Mouse (Mus musculus): ENCODE data around the gene Dph3. TPM values are rescaled to one million over a fixed set of nuclear protein-coding genes. Genes with fewer than 3 reads are reported as not detected.
"Not testable (repeated sequence)": the region's sequence is repeated elsewhere in the genome, so short reads cannot be mapped to it uniquely, and the experiment has no call there.

Dph3 gene
- polyA plus RNA-seq, 1 experiment, result 43.6 TPM

- TF ChIP-seq CTCF (IDR thresholded peaks at IDR 0.05; ENCODE audit: borderline replicate concordance, extremely low read depth, insufficient read depth, insufficient read length), result no peak
- DNase-seq (ENCODE audit: low read depth), result no peak
Measured at GRCm38 (mm10) chr14:32098951-32099350, 13.4 kb upstream of the Dph3 start.

GRCm38 (mm10) chr14:32097691-32098090 lies 12.2 kb upstream of the Dph3 start:
- TF ChIP-seq POLR2A (IDR thresholded peaks at IDR 0.05; ENCODE audit: borderline replicate concordance, extremely low read depth, insufficient read depth, insufficient read length, poor library complexity, severe bottlenecking) (no peak), CTCF (IDR thresholded peaks at IDR 0.05; ENCODE audit: borderline replicate concordance, extremely low read depth, insufficient read depth, insufficient read length) (no peak)
- no peak for DNase-seq (ENCODE audit: low read depth)

DNA sequence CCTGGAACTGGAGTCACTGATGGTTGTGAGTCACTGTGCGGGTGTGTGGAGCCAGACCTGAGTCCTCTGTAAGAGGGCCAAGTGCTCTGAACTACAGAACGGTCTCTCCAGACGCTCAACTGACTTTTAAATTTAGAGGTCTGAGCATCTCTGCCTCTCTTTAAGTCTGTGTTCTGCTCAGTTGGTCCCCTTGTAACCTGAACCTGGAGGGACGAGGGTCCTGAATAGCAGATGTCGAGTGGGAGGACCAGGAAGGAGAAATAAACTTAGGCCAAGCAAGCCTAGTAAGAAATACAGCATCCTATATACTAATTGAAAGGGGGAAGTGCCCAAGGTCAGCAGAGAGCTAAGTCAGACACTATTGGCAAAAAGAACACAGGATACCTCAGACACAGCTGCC lies 11.2 kb upstream of the Dph3 start:
- no peak for TF ChIP-seq POLR2A (IDR thresholded peaks at IDR 0.05; ENCODE audit: borderline replicate concordance, extremely low read depth, insufficient read depth, insufficient read length, poor library complexity, severe bottlenecking)
- TF ChIP-seq CTCF (IDR thresholded peaks at IDR 0.05; ENCODE audit: borderline replicate concordance, extremely low read depth, insufficient read depth, insufficient read length), result no peak
- DNase-seq (ENCODE audit: low read depth), result no peak

GRCm38 (mm10) chr14:32095646-32096045 lies 10.1 kb upstream of the Dph3 start:
- no peak for DNase-seq (ENCODE audit: low read depth)
- TF ChIP-seq POLR2A (IDR thresholded peaks at IDR 0.05; ENCODE audit: borderline replicate concordance, extremely low read depth, insufficient read depth, insufficient read length, poor library complexity, severe bottlenecking) (no peak), CTCF (IDR thresholded peaks at IDR 0.05; ENCODE audit: borderline replicate concordance, extremely low read depth, insufficient read depth, insufficient read length) (no peak)

GRCm38 (mm10) chr14:32093500-32094117 lies 8.1 kb upstream of the Dph3 start:
- TF ChIP-seq POLR2A (IDR thresholded peaks at IDR 0.05; ENCODE audit: borderline replicate concordance, extremely low read depth, insufficient read depth, insufficient read length, poor library complexity, severe bottlenecking), result no peak
- no peak for TF ChIP-seq CTCF (IDR thresholded peaks at IDR 0.05; ENCODE audit: borderline replicate concordance, extremely low read depth, insufficient read depth, insufficient read length)
- no peak for DNase-seq (ENCODE audit: low read depth)

DNA sequence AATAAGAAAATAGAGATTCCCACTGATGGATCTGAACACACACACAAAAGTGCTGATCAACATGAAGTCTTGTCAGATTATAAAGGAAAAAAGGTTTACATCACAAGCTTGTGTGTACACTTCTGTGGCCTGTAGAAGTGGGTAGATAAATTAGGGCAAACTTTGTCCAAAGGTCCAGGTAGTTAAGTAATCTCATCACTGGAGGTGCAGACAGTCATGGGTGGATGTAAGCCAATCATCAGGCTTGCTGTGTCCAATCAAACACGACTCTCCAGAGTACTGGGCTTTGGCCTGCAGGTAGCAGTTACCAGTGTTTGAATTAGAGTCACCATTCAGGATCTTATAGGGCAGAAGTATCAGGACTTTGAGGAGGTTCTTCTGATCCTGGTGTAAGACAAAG lies 7.5 kb upstream of the Dph3 start:
- DNase-seq (ENCODE audit: low read depth), result no peak

DNA sequence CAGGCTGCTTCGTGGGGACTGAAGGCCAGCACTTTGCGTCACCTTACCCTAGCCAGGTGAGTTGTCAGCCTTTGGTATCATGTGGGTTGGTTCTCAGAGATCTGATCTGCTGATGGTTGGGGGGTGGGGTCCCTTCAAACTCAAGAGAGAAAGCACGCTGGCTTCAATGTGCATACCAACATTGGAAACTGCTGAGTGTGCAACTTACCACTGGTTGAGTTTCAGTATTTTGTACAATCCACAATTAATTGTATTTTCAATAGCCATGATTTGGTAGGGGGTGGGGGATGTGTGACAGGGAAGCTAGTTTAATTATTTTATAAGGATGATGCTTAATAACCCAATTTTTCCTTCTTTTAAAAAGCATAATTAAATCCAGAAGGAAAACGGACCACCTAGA lies 6.2 kb upstream of the Dph3 start:
- no peak for DNase-seq (ENCODE audit: low read depth)

More for the DNA sequence above, 7.5 kb upstream of the Dph3 start:
- TF ChIP-seq POLR2A (IDR thresholded peaks at IDR 0.05; ENCODE audit: borderline replicate concordance, extremely low read depth, insufficient read depth, insufficient read length, poor library complexity, severe bottlenecking), result no peak
- TF ChIP-seq CTCF (IDR thresholded peaks at IDR 0.05; ENCODE audit: borderline replicate concordance, extremely low read depth, insufficient read depth, insufficient read length), result no peak

DNA sequence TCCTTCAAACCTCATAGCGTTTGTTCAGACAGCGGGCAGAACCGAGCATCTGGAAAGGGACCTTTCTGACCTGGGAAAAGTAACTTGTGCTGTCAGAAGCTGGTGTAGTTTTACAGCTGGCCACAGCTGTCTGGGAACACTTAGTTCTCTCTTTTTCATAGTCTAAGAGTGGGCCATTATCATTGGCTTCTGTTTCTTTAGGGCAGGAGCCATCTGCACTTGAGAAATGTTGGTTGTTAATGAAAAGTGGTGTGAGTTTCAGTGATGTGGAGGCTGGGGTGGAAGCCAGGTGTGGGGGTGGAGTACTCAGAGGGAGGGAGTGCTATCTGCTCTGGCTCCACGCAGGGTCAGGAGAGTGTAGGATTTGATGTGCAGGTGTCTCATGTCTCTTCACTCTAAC lies 5.6 kb upstream of the Dph3 start:
- no peak for DNase-seq (ENCODE audit: low read depth)
- no peak for TF ChIP-seq CTCF (IDR thresholded peaks at IDR 0.05; ENCODE audit: borderline replicate concordance, extremely low read depth, insufficient read depth, insufficient read length)
- no peak for TF ChIP-seq POLR2A (IDR thresholded peaks at IDR 0.05; ENCODE audit: borderline replicate concordance, extremely low read depth, insufficient read depth, insufficient read length, poor library complexity, severe bottlenecking)

More for the DNA sequence above, 6.2 kb upstream of the Dph3 start:
- no peak for TF ChIP-seq POLR2A (IDR thresholded peaks at IDR 0.05; ENCODE audit: borderline replicate concordance, extremely low read depth, insufficient read depth, insufficient read length, poor library complexity, severe bottlenecking)

- DNase-seq (ENCODE audit: low read depth), result not testable (repeated sequence)
Measured at GRCm38 (mm10) chr14:32087584-32088248, 2.2 kb upstream of the Dph3 start.

- peak; percentile 12 for DNase-seq (ENCODE audit: low read depth)
- no peak for TF ChIP-seq POLR2A (IDR thresholded peaks at IDR 0.05; ENCODE audit: borderline replicate concordance, extremely low read depth, insufficient read depth, insufficient read length, poor library complexity, severe bottlenecking)
- no peak for TF ChIP-seq CTCF (IDR thresholded peaks at IDR 0.05; ENCODE audit: borderline replicate concordance, extremely low read depth, insufficient read depth, insufficient read length)
Measured at GRCm38 (mm10) chr14:32086226-32086625, 697 bp upstream of the Dph3 start.

DNA sequence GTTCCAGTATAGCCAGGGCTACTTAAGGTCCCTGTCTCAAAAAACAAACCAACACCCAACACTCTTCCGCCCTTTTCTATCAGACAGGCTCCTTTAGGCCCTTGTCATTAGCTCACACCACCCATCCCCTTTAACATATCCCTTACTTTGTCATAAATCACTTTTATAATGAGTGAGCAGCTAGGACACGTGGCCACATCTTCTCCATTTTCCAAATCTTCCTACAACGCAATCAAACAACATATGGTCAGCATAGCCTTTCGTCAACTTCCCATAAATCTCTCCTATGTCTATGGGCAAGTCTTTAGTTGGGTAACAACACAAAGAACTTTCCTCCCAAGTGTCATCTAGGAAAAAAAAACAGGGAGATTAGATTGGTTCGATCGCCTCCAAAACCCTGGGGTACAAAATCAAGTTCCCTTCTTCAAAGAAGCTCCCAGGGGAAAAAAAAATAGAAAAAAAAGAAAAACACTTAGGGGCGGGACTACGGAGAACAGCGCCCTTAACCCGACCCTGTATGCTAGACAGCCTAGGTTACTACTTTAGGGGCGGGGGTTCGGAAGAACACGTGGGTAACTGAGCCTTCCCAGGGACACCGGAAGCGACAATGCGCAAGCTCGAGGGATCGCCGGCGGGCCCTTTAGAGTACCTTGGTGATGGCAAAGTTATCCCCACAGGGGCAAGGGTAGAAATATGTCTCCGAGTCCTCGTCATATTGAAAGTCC lies 606 bp downstream of the Dph3 start, which contains the start of gene Oxnad1:
TSS of gene Oxnad1 (plus strand) at position 614 of the 725 bp plus-strand sequence.
- TF ChIP-seq POLR2A (IDR thresholded peaks at IDR 0.05; ENCODE audit: borderline replicate concordance, extremely low read depth, insufficient read depth, insufficient read length, poor library complexity, severe bottlenecking) (no peak), CTCF (IDR thresholded peaks at IDR 0.05; ENCODE audit: borderline replicate concordance, extremely low read depth, insufficient read depth, insufficient read length) (no peak)
- DNase-seq (ENCODE audit: low read depth), result peak; percentile 96

DNA sequence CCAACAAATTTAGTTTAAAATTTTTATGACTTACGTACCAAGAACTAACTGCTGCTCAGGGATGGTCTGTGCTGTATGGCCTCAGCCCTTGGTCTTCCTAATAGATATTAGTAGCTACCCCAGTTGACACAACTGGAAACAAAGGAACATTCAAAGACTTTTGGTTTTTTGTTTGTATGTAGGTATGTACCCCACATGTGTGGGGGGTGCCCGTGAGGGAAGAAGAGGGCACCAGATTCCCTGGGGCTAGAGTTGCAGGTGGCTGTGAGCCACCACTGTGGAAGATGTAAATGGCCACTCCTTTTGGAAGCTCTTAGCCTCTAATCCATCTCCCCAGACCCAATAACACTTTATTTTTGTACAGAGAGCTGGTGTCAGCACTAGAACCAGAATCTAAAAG lies 2.1 kb downstream of the Dph3 start:
- DNase-seq (ENCODE audit: low read depth), result no peak
- no peak for TF ChIP-seq POLR2A (IDR thresholded peaks at IDR 0.05; ENCODE audit: borderline replicate concordance, extremely low read depth, insufficient read depth, insufficient read length, poor library complexity, severe bottlenecking)
- TF ChIP-seq CTCF (IDR thresholded peaks at IDR 0.05; ENCODE audit: borderline replicate concordance, extremely low read depth, insufficient read depth, insufficient read length), result no peak

All from brain, embryonic 14.5 days (tissue).